Mouse (Mus musculus): ENCODE data around the gene Serpina3n. TPM values are rescaled to one million over a fixed set of nuclear protein-coding genes. Genes with fewer than 3 reads are reported as not detected.

Serpina3n gene
- 1.1 TPM for polyA plus RNA-seq (2014; fragmentation: Illumina TruSeq; extraction: RNeasy Lipid Tissue Mini Kit (QIAGEN cat#74804); ENCODE audit: low read depth, low replicate concordance)

DNA sequence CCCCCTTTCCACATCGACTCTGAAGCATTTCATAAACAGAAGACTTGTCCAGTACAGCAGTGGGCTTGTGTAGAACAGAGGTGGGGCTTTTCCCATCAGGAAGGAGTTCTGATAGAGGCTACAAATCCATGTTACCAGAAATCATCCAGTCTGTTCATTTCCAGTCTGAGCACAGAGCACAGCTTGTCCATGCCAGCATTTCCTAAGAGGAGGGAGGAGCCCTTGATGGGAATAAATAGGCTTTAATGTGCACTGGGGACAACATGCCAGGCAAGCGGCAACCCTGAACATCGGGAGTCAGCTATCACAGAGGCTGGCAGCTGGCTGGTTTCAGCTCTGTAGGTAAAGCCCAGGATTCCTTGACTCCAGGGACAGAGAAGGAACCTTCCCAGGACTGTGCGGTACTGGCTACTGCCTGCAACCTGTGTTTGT lies at the start of gene Serpina3n:
Gene Serpina3n (plus strand): TSS at position 276 of the 432 bp plus-strand sequence.

Other genes with a start within 250 kb of the Serpina3n start
- 0.18 TPM for gene Serpina3f, start 192.2 kb upstream of the Serpina3n start, polyA plus RNA-seq (2014; fragmentation: Illumina TruSeq; extraction: RNeasy Lipid Tissue Mini Kit (QIAGEN cat#74804); ENCODE audit: low read depth, low replicate concordance)
- gene Serpina3g, start 170.5 kb upstream of the Serpina3n start, polyA plus RNA-seq (2014; fragmentation: Illumina TruSeq; extraction: RNeasy Lipid Tissue Mini Kit (QIAGEN cat#74804); ENCODE audit: low read depth, low replicate concordance): 20.1 TPM
- gene Serpina3i, start 143.6 kb upstream of the Serpina3n start, polyA plus RNA-seq (2014; fragmentation: Illumina TruSeq; extraction: RNeasy Lipid Tissue Mini Kit (QIAGEN cat#74804); ENCODE audit: low read depth, low replicate concordance): 0.29 TPM
- not detected for gene Serpina3j, start 92.2 kb upstream of the Serpina3n start, polyA plus RNA-seq (2014; fragmentation: Illumina TruSeq; extraction: RNeasy Lipid Tissue Mini Kit (QIAGEN cat#74804); ENCODE audit: low read depth, low replicate concordance)
- gene Serpina3k, start 68.2 kb upstream of the Serpina3n start, polyA plus RNA-seq (2014; fragmentation: Illumina TruSeq; extraction: RNeasy Lipid Tissue Mini Kit (QIAGEN cat#74804); ENCODE audit: low read depth, low replicate concordance): 0.28 TPM
- gene Serpina3m, start 68.2 kb upstream of the Serpina3n start, polyA plus RNA-seq (2014; fragmentation: Illumina TruSeq; extraction: RNeasy Lipid Tissue Mini Kit (QIAGEN cat#74804); ENCODE audit: low read depth, low replicate concordance): not detected
- not detected for gene Gsc, start 66.6 kb downstream of the Serpina3n start, polyA plus RNA-seq (2014; fragmentation: Illumina TruSeq; extraction: RNeasy Lipid Tissue Mini Kit (QIAGEN cat#74804); ENCODE audit: low read depth, low replicate concordance)

All from testis, adult 10 weeks (tissue).